Mouse (Mus musculus) CH12.LX (cell line): Measurements from ENCODE around the gene Ino80d. TPM values are rescaled to one million over a fixed set of nuclear protein-coding genes. Genes with fewer than 3 reads are reported as not detected.

ENCODE experiments used
- DNase-seq: peaks from one replicate; pipeline ENCODE4 v3.0.0-alpha.2; 2013; ENCODE audit errors: extremely low read depth
- H3K27ac ChIP-seq: 2 replicates; pipeline ENCODE4 v1.5.1; 2012; ENCODE audit warnings: low read depth, mild to moderate bottlenecking, control low read depth, moderate library complexity; ENCODE audit not compliant: insufficient read depth
- H3K27me3 ChIP-seq: replicated peaks from 2 replicates; pipeline ENCODE3; 2012; ENCODE audit warnings: inconsistent platforms
- H3K36me3 ChIP-seq, 2 experiments: replicated peaks in 1 of 2; 2 replicates each; pipeline versions ENCODE3 to v1.6.1; 2012; ENCODE audit warnings: inconsistent platforms in 1 of 2, low read length in 1 of 2, mild to moderate bottlenecking in 1 of 2, mixed read lengths in 1 of 2, moderate library complexity in 1 of 2; ENCODE audit not compliant: control insufficient read depth in 1 of 2, insufficient read depth in 1 of 2
- H3K4me1 ChIP-seq, 2 experiments: 2 replicates each; pipeline ENCODE4 v1.6.1; 2012; ENCODE audit warnings: inconsistent platforms in 1 of 2, moderate library complexity in 1 of 2; ENCODE audit not compliant: insufficient read depth in 2 of 2, control insufficient read depth in 1 of 2
- H3K4me2 ChIP-seq: 2 replicates; pipeline ENCODE4 v1.6.1; 2012; ENCODE audit warnings: low read depth, mild to moderate bottlenecking, control low read depth; ENCODE audit not compliant: poor library complexity, insufficient read depth, severe bottlenecking
- H3K4me3 ChIP-seq, 3 experiments: fragments of 150-350 bp in 1 of 3; sonication (generic) in 1 of 3; replicated peaks in 1 of 3; 2 replicates each; pipeline versions ENCODE3 to v1.5.1; 2011 to 2012; ENCODE audit warnings: low read depth in 2 of 3, low read length in 2 of 3, mild to moderate bottlenecking in 2 of 3, moderate library complexity in 2 of 3, control low read depth in 1 of 3, improper control_type of control experiment in 1 of 3, inconsistent platforms in 1 of 3, mixed read lengths in 1 of 3; ENCODE audit not compliant: poor library complexity in 1 of 3
- H3K79me2 ChIP-seq: replicated peaks from 2 replicates; pipeline ENCODE4 v1.6.1; 2012; ENCODE audit warnings: mild to moderate bottlenecking, moderate library complexity; ENCODE audit not compliant: control insufficient read depth, poor library complexity, insufficient read depth, severe bottlenecking; ENCODE audit errors: extremely low read depth
- H3K9ac ChIP-seq: 2 replicates; pipeline ENCODE4 v1.6.1; 2012; ENCODE audit warnings: low read depth, mild to moderate bottlenecking, control low read depth, moderate library complexity; ENCODE audit not compliant: insufficient read depth
- H3K9me3 ChIP-seq: replicated peaks from 2 replicates; pipeline ENCODE3; 2012; ENCODE audit warnings: low read length, inconsistent platforms, mixed read lengths
- BHLHE40 ChIP-seq: IDR thresholded peaks from 2 replicates; pipeline ENCODE4 v1.6.1; 2011; ENCODE audit warnings: mild to moderate bottlenecking, low read depth, low read length, improper control_type of control experiment
- CHD1 ChIP-seq: IDR thresholded peaks from 2 replicates; pipeline ENCODE4 v1.6.1; 2012; ENCODE audit warnings: low read depth, low read length, improper control_type of control experiment, inconsistent platforms
- CHD2 ChIP-seq: IDR thresholded peaks from 2 replicates; pipeline ENCODE4 v1.6.1; 2011; ENCODE audit warnings: low read length, improper control_type of control experiment
- E2F4 ChIP-seq: IDR thresholded peaks from 2 replicates; pipeline ENCODE4 v1.6.1; 2011; ENCODE audit warnings: low read depth, low read length, improper control_type of control experiment; ENCODE audit not compliant: insufficient replicate concordance
- ELF1 ChIP-seq: IDR thresholded peaks from 2 replicates; pipeline ENCODE4 v1.6.1; 2014; ENCODE audit warnings: low read depth, mild to moderate bottlenecking, inconsistent platforms, low read length, improper control_type of control experiment
- ETS1 ChIP-seq: conservative IDR thresholded peaks from 2 replicates; pipeline ENCODE4 v1.6.1; 2012; ENCODE audit warnings: low read depth, mild to moderate bottlenecking, inconsistent platforms, low read length, improper control_type of control experiment, moderate library complexity
- HCFC1 ChIP-seq: IDR thresholded peaks from 2 replicates; pipeline ENCODE4 v1.6.1; 2012; ENCODE audit warnings: low read depth, mild to moderate bottlenecking, inconsistent platforms, low read length, improper control_type of control experiment
- IRF4 ChIP-seq: IDR thresholded peaks from 2 replicates; pipeline ENCODE4 v1.6.1; 2014; ENCODE audit warnings: low read depth, mild to moderate bottlenecking, inconsistent platforms, low read length, improper control_type of control experiment
- JUND ChIP-seq: conservative IDR thresholded peaks from 2 replicates; pipeline ENCODE4 v1.6.1; 2011; ENCODE audit warnings: low read depth, low read length, improper control_type of control experiment
- MAFK ChIP-seq: IDR thresholded peaks from 2 replicates; pipeline ENCODE4 v1.6.1; 2011; ENCODE audit warnings: low read length, improper control_type of control experiment; ENCODE audit not compliant: insufficient replicate concordance
- MAZ ChIP-seq: IDR thresholded peaks from 2 replicates; pipeline ENCODE4 v1.6.1; 2012; ENCODE audit warnings: low read depth, mild to moderate bottlenecking, inconsistent platforms, low read length, improper control_type of control experiment, moderate library complexity
- MEF2A ChIP-seq: IDR thresholded peaks from 2 replicates; pipeline ENCODE4 v1.6.1; 2014; ENCODE audit warnings: low read depth, mild to moderate bottlenecking, inconsistent platforms, low read length, improper control_type of control experiment, borderline replicate concordance
- MXI1 ChIP-seq: IDR thresholded peaks from 2 replicates; pipeline ENCODE4 v1.6.1; 2011; ENCODE audit warnings: mild to moderate bottlenecking, low read depth, low read length, improper control_type of control experiment
- NELFE ChIP-seq: IDR thresholded peaks from 2 replicates; pipeline ENCODE4 v1.6.1; 2011; ENCODE audit warnings: low read depth, low read length, improper control_type of control experiment
- POLR2A ChIP-seq: IDR thresholded peaks from 2 replicates; pipeline ENCODE4 v1.6.1; 2011; ENCODE audit warnings: low read depth, mild to moderate bottlenecking, improper control_type of control experiment, low read length
- POLR2AphosphoS2 ChIP-seq: IDR thresholded peaks from 2 replicates; pipeline ENCODE4 v1.6.1; 2011; ENCODE audit warnings: low read depth, low read length, improper control_type of control experiment
- RCOR1 ChIP-seq: conservative IDR thresholded peaks from 2 replicates; pipeline ENCODE4 v1.6.1; 2012; ENCODE audit warnings: low read depth, mild to moderate bottlenecking, inconsistent platforms, low read length, improper control_type of control experiment
- SIN3A ChIP-seq: IDR thresholded peaks from 2 replicates; pipeline ENCODE4 v1.6.1; 2012; ENCODE audit warnings: low read length, improper control_type of control experiment, inconsistent platforms
- SMC3 ChIP-seq: IDR thresholded peaks from 2 replicates; pipeline ENCODE4 v1.6.1; 2011; ENCODE audit warnings: low read depth, low read length, improper control_type of control experiment
- TBP ChIP-seq: conservative IDR thresholded peaks from 2 replicates; pipeline ENCODE4 v1.6.1; 2011; ENCODE audit warnings: low read depth, low read length, improper control_type of control experiment
- TCF12 ChIP-seq: IDR thresholded peaks from 2 replicates; pipeline ENCODE4 v1.6.1; 2014; ENCODE audit warnings: low read depth, mild to moderate bottlenecking, inconsistent platforms, low read length, improper control_type of control experiment
- USF2 ChIP-seq: conservative IDR thresholded peaks from 2 replicates; pipeline ENCODE4 v1.6.1; 2011; ENCODE audit warnings: low read depth, low read length, improper control_type of control experiment
- ZMIZ1 ChIP-seq: IDR thresholded peaks from 2 replicates; pipeline ENCODE4 v1.6.1; 2012; ENCODE audit warnings: low read depth, mild to moderate bottlenecking, inconsistent platforms, low read length, improper control_type of control experiment
- dilution Hi-C: fragments of 300-500 bp; cut with MboI; formaldehyde crosslinking; loops from 2 replicates; pipeline ENCODE4 v1.14.3; 2020; ENCODE audit warnings: low sequenced_read_pairs; ENCODE audit not compliant: extremely low pct_unique_long_range_greater_than_20kb, extremely low pct_ligation_motif_present
- in situ Hi-C: fragments of 300-500 bp; cut with MboI; formaldehyde crosslinking; loops from 3 replicates; pipeline ENCODE4 v1.14.3; 2019; ENCODE audit warnings: low sequenced_read_pairs, low pct_ligation_motif_present, low pct_unique_long_range_greater_than_20kb, mixed read lengths
- polyA plus RNA-seq: library from polyadenylated mRNA; unstranded; fragments of >175 nt; gene quantifications from 2 replicates; pipeline ENCODE4 v1.2.1, GENCODE M21; 2012; ENCODE audit warnings: low read depth; ENCODE audit not compliant: insufficient read length
- total RNA-seq, 2 experiments: library from RNA; depleted of rRNA; stranded (reverse); fragments of 300-350 nt in 1 of 2; fragments of >200 nt in 1 of 2; gene quantifications; 2 replicates each; pipeline ENCODE4 v1.2.3; 2012 to 2014

Gene Ino80d
- total and polyA plus RNA-seq, 3 experiments: 4.5 to 5.8 (median 4.6) TPM

- TF ChIP-seq E2F4: no peak
- TF ChIP-seq IRF4: peak; percentile 80
- no peak for TF ChIP-seq TBP
- peak; percentile 63; the same call in 1 of the 2 replicates for TF ChIP-seq JUND
- TF ChIP-seq NELFE: no peak
- no peak for TF ChIP-seq ZMIZ1
- TF ChIP-seq POLR2A: no peak
- no peak for TF ChIP-seq CHD1
- 0 out of 2 replicates have a peak, but pooled peaks have one; percentile 33 for TF ChIP-seq RCOR1
- no peak for TF ChIP-seq MAZ
- peak; percentile 61 for TF ChIP-seq CHD2
- TF ChIP-seq ETS1: peak; percentile 77
- peak; percentile 53; the same call in 1 of the 2 replicates for TF ChIP-seq MEF2A
- TF ChIP-seq TCF12: peak; percentile 79
- TF ChIP-seq ELF1: 0 out of 2 replicates have a peak, but pooled peaks have one; percentile 36
- TF ChIP-seq MAFK: 0 out of 2 replicates have a peak, but pooled peaks have one; percentile 48
- peak; percentile 57; the same call in 1 of the 2 replicates for TF ChIP-seq MXI1
- TF ChIP-seq USF2: no peak
These were observed 112.6 kb downstream of the Ino80d start (continued) for GRCm38 (mm10) chr1:63001874-63002273.

- peaks cover 0 to 3% of the 10 kb centered on the region in 2 experiments; a peak in 2 of 4 replicates for H3K4me1 ChIP-seq
- no peaks in the 10 kb centered on the region for H3K27me3 ChIP-seq
- no peak for TF ChIP-seq TBP
- TF ChIP-seq SIN3A: no peak
- TF ChIP-seq CHD1: no peak
- TF ChIP-seq SMC3: no peak
- no peak for TF ChIP-seq TCF12
- TF ChIP-seq HCFC1: no peak
- no peak for TF ChIP-seq BHLHE40
- no peak for TF ChIP-seq POLR2AphosphoS2
- TF ChIP-seq MEF2A: no peak
- H3K79me2 ChIP-seq: no peaks in the 10 kb centered on the region
- dilution Hi-C loops (no loop called here), in situ Hi-C loops (loop anchor here (25.0 kb wide), 1 partner anchor 1856 kb away; no protein-coding TSS in a partner anchor)
- no peak overlapping the region for H3K4me3 ChIP-seq
- H3K4me2 ChIP-seq: no peak overlapping the region
- peaks cover 4% of the 10 kb centered on the region for H3K9me3 ChIP-seq
- H3K36me3 ChIP-seq: no peaks in the 10 kb centered on the region
- DNase-seq: no peak
- H3K27ac ChIP-seq: no peak overlapping the region
- no peak overlapping the region for H3K9ac ChIP-seq
These were observed 121.1 kb downstream of the Ino80d start for GRCm38 (mm10) chr1:62993348-62993747.
